Mouse (Mus musculus): ENCODE measurements around the gene March5. TPM values are rescaled to one million over a fixed set of nuclear protein-coding genes. Genes with fewer than 3 reads are reported as not detected.
A peak's percentile ranks its signal among the peaks of the same experiment; 100 is the strongest.
"Not testable (repeated sequence)": the region's sequence is repeated elsewhere in the genome, so short reads cannot be mapped to it uniquely, and the experiment has no call there.

March5 gene
- polyA plus RNA-seq, 1 experiment, result not detected

DNA sequence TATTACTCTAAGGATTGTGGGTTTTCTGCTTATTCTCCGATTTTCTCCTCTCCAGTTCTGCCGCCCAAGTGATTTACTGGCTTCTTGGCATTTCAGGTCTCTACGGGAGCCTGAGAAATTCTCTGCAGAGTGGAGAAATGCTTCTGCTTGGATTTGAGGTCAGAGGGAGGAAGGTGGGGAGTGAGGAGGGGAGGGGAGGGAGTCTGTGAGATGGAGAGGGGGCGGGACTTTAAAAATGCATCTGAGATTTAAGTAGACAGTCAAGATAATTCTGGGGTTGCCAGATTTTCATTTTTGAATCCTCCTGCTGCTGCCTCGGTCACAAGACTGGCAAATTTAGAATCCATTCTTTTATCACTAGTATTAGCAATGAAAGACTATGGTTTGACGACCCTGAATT is 31.4 kb upstream of the March5 start:
- no peaks in the 10 kb centered on the region; the same call in 1 of the 2 replicates for H3K4me1 ChIP-seq (ENCODE audit: control insufficient read depth, insufficient read depth, low read length)
- peak overlapping the region; percentile 27; the same call in 1 of the 2 replicates for H3K4me3 ChIP-seq (ENCODE audit: insufficient read depth, low read depth, low read length)
- H3K27ac ChIP-seq (ENCODE audit: insufficient read depth, low read depth, low read length), result peak overlapping the region; percentile 98
- TF ChIP-seq POLR2A (IDR thresholded peaks at IDR 0.05; ENCODE audit: insufficient read depth, low read depth, low read length) (no peak), CTCF (IDR thresholded peaks at IDR 0.05; ENCODE audit: insufficient read depth, low read depth, low read length) (no peak)
- WGBS, result 4% methylated on average over 6 of the region's 6 CpGs

DNA sequence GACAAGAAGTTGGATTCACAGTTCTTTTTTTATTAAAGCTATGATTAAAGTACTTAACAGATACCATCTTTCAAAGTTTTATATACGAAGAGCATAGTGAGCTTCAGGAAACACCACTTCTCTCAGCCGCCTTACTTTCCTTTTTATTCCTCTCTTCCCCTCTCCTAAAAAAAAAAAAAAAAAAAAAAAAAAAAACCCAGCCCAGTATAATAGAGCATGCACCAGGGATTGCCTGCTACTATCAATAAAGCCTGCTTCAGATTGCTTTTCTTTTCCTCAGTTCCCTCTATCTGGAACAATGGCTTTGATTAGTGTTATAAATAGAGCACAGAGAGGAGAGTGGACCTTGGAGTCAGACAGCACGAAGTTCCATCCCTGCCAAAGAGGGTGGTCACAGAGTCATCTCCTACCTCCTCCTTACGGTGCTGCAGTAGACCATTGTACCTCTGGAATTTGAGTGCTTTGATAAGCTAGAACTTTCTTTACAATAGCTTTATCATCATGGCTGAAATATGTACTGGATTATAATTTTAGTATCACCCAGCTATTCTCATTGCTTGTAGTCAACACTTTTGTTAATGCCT is 30.4 kb upstream of the March5 start:
- Histone ChIP-seq H3K27ac (ENCODE audit: insufficient read depth, low read depth, low read length) (peak overlapping the region; percentile 95), H3K4me1 (ENCODE audit: control insufficient read depth, insufficient read depth, low read length) (no peaks in the 10 kb centered on the region; the same call in 1 of the 2 replicates), H3K4me3 (ENCODE audit: insufficient read depth, low read depth, low read length) (peak overlapping the region; percentile 43)
- TF ChIP-seq CTCF (IDR thresholded peaks at IDR 0.05; ENCODE audit: insufficient read depth, low read depth, low read length) (no peak), POLR2A (IDR thresholded peaks at IDR 0.05; ENCODE audit: insufficient read depth, low read depth, low read length) (no peak)
- 16% methylated on average over 4 of the region's 4 CpGs for WGBS

DNA sequence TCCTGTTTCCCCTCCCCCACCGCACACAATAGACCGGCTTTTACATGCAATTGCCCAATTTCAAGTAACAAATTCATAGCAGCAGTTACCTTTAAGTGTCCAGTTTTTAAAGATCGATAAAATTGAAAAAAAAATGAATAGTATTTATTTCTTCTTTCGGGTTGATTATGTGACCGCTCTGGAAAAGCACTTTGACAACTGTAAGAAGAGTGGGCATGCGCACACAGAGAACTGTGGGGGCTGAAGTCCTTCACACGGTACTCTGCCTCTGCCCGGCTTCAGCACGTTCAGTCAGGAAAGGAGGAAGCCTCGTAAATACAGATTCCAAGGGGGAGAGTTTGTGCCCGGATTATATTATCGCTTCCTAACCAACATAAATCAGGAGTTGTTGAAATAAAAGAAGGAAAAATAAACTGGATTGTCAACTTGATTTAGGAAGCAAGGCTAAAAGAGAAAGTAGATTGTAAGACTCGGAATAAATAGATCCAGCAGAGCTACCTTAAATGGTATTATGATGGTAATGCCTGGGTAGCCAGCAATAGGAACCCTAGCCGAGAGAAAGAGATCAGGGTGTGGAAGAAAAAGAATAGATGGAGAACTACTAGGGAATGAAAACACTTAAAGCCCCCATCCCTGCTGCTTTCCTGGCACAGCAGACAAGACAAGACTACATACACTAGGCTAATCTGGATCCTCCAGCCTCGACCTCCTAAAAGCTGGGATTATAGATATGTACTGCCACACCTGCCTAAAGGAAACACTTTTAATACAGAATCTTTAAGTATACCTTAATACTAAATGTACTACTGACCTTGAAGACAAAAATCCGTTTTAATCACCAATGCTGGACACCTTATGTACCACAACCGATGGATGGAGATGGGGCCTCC is 29.3 kb upstream of the March5 start:
- TF ChIP-seq POLR2A (IDR thresholded peaks at IDR 0.05; ENCODE audit: insufficient read depth, low read depth, low read length), result peak; percentile 35; the same call in 1 of the 2 replicates
- TF ChIP-seq CTCF (IDR thresholded peaks at IDR 0.05; ENCODE audit: insufficient read depth, low read depth, low read length), result no peak
- no peaks in the 10 kb centered on the region for H3K4me1 ChIP-seq (ENCODE audit: control insufficient read depth, insufficient read depth, low read length)
- H3K27ac ChIP-seq (ENCODE audit: insufficient read depth, low read depth, low read length), result peak overlapping the region; percentile 85
- H3K4me3 ChIP-seq (ENCODE audit: insufficient read depth, low read depth, low read length), result peak overlapping the region; percentile 25; the same call in 1 of the 2 replicates
- 9% methylated on average over 17 of the region's 17 CpGs for WGBS

DNA sequence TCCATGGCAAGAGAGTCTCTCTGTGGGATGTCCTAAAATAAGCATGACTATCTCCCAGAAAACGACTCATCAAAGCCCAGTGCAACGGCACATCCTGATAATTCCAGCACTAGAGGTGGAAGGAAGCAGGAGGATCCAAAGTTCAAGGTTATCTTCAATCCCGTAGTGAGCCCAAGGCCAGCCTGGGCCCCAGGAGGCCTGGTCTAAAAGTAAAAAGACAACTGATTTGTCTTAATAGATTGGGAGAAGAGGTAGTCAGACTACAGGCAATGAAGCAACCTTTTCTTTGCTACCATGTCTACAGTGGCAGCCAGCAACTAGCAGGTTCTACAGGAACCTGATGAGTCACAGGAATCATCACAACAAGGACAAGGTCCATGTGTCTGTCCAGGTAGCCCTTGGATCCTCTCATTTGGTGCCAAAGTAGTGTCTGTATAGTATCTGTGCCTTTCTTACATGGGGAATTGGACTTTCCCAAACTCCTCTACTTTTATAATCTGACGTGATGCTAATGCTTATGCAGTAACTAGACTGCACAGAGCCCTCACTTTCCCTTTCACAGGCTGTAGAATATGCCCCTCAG is 18.9 kb upstream of the March5 start:
- Histone ChIP-seq H3K4me3 (ENCODE audit: insufficient read depth, low read depth, low read length) (no peak overlapping the region), H3K4me1 (ENCODE audit: control insufficient read depth, insufficient read depth, low read length) (no peaks in the 10 kb centered on the region), H3K27ac (ENCODE audit: insufficient read depth, low read depth, low read length) (no peak overlapping the region)
- no peak for TF ChIP-seq CTCF (IDR thresholded peaks at IDR 0.05; ENCODE audit: insufficient read depth, low read depth, low read length)
- no peak for TF ChIP-seq POLR2A (IDR thresholded peaks at IDR 0.05; ENCODE audit: insufficient read depth, low read depth, low read length)
- 71% methylated on average over 4 of the region's 4 CpGs for WGBS

DNA sequence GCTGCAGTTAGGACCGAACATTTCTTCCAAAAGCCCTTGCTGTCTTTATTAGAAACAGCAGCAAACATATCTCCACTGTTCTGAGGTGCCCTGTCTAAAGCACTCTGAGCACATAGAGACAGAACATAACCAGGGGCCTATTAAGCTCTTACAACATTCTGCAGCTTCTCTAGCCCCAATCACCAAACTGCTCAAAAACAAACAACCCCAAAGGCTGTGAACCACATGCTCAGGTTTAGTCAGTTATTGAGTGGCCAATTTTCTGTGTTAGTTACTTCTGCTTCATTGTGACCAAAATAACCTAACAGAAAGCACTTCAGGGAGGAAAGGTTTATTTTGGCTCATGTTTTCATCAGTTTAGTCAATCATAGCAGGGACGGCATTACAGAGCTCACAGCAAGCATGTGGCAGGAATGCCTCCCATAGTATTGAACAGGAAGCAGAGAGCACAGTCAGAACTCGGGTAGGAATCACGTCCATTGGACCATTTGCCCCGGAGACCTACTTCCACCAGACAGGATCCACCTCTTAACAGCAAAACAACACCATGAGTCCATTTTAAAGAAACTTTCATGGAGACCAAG is 14.8 kb upstream of the March5 start:
- no peak overlapping the region for H3K4me3 ChIP-seq (ENCODE audit: insufficient read depth, low read depth, low read length)
- TF ChIP-seq CTCF (IDR thresholded peaks at IDR 0.05; ENCODE audit: insufficient read depth, low read depth, low read length) (no peak), POLR2A (IDR thresholded peaks at IDR 0.05; ENCODE audit: insufficient read depth, low read depth, low read length) (no peak)
- no peak overlapping the region for H3K27ac ChIP-seq (ENCODE audit: insufficient read depth, low read depth, low read length)
- WGBS, result 58% methylated on average over 5 of the region's 5 CpGs
- H3K4me1 ChIP-seq (ENCODE audit: control insufficient read depth, insufficient read depth, low read length), result no peaks in the 10 kb centered on the region

DNA sequence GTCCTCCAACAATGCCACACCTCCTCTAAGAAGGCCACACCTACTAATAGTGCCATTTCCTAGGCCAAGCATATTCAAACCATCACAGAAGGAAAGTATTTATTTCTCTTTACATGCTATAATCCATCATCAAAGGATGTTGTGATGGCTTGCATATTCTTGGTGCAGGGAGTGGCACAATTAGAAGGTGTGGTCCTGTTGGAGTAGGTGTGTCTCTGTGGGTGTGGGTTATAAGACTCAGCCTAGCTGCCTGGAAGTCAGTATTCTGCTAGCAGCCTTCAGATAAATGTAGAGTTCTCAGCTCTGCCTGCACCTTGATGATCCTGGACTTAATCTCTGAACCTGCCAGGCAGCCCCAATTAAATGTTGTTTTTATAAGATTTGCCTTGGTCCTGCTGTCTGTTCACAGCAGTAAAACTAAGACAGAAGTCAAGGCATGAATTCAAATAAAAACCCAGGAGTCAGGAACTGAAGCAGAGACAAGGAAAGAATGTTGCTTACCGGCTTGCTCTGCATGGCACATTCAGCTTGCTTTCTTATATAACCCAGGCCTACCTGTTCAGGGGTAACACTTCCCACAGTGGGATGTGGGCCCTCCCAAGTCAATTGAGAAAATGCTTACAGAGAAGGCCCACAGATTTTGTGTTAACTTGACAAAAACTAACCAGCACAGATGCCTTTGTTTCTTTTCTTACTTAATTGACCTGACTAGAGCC is 9.0 kb upstream of the March5 start:
- TF ChIP-seq POLR2A (IDR thresholded peaks at IDR 0.05; ENCODE audit: insufficient read depth, low read depth, low read length), result no peak
- no peak for TF ChIP-seq CTCF (IDR thresholded peaks at IDR 0.05; ENCODE audit: insufficient read depth, low read depth, low read length)
- no peak overlapping the region for H3K27ac ChIP-seq (ENCODE audit: insufficient read depth, low read depth, low read length)
- H3K4me3 ChIP-seq (ENCODE audit: insufficient read depth, low read depth, low read length), result no peak overlapping the region
- H3K4me1 ChIP-seq (ENCODE audit: control insufficient read depth, insufficient read depth, low read length), result no peaks in the 10 kb centered on the region
- 82% methylated on average over 1 of the region's 1 CpGs for WGBS

DNA sequence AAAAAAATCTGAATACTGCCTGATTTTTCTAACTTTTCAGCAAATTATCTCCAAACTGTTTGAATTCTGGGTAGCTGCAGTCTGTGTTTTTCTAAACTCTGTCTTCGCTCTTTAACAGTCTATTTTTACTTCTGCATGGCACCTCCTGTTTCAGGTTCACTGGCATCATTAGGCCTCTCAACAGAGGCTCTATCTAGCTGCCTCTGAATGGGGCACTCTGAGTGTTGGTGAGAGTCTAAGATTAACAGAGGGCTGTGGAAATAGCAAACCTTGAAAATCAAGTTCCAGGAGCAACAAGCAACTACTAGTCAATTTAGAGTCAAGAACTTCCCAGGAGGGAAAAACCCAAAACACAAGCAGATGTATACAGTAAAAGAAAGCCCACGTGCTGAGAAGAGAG is 7.5 kb upstream of the March5 start:
- WGBS, result 54% methylated on average over 2 of the region's 2 CpGs
- Histone ChIP-seq H3K27ac (ENCODE audit: insufficient read depth, low read depth, low read length) (no peak overlapping the region), H3K4me3 (ENCODE audit: insufficient read depth, low read depth, low read length) (no peak overlapping the region), H3K4me1 (ENCODE audit: control insufficient read depth, insufficient read depth, low read length) (no peaks in the 10 kb centered on the region)
- no peak for TF ChIP-seq POLR2A (IDR thresholded peaks at IDR 0.05; ENCODE audit: insufficient read depth, low read depth, low read length)
- TF ChIP-seq CTCF (IDR thresholded peaks at IDR 0.05; ENCODE audit: insufficient read depth, low read depth, low read length), result no peak

DNA sequence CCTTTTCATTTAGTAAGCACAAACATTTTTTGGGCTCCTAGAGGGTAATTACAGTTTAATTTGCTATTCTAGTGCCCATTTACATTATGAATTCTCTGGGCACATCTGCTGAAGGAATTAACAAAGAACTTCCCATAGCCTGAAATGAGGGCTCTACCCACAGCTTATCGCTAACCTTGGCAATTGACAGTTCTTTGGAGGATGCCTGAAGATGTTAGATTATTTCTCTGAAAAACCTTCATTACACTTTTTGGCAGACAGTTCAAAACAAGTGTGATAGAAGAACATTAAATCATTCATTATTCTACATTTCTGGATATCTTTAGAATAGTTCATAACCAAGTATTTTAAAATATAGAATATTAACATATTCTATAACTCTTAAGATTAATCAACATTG is 4.0 kb upstream of the March5 start:
- H3K27ac ChIP-seq (ENCODE audit: insufficient read depth, low read depth, low read length), result no peak overlapping the region
- TF ChIP-seq CTCF (IDR thresholded peaks at IDR 0.05; ENCODE audit: insufficient read depth, low read depth, low read length) (no peak), POLR2A (IDR thresholded peaks at IDR 0.05; ENCODE audit: insufficient read depth, low read depth, low read length) (no peak)
- WGBS, result 70% methylated on average over 1 of the region's 1 CpGs

GRCm38 (mm10) chr19:37205155-37205554 is 2.2 kb upstream of the March5 start:
- not testable (repeated sequence) for H3K27ac ChIP-seq (ENCODE audit: insufficient read depth, low read depth, low read length); H3K4me3 ChIP-seq (ENCODE audit: insufficient read depth, low read depth, low read length); H3K4me1 ChIP-seq (ENCODE audit: control insufficient read depth, insufficient read depth, low read length)

More for the DNA sequence above, 4.0 kb upstream of the March5 start:
- no peak overlapping the region for H3K4me3 ChIP-seq (ENCODE audit: insufficient read depth, low read depth, low read length)
- H3K4me1 ChIP-seq (ENCODE audit: control insufficient read depth, insufficient read depth, low read length), result no peaks in the 10 kb centered on the region

All from olfactory bulb, adult 2 months (tissue).